Mouse (Mus musculus) layer of hippocampus, postnatal 10 days (tissue): ENCODE data around the gene Vmo1. TPM values are rescaled to one million over a fixed set of nuclear protein-coding genes. Genes with fewer than 3 reads are reported as not detected.

Source experiments
- DNase-seq, 2 experiments: peaks; one replicate each; pipeline ENCODE4 v3.0.0; 2021; ENCODE audit warnings: low spot score in 2 of 2
- total RNA-seq, 2 experiments: library from RNA; stranded (reverse); gene quantifications; 2 replicates each; pipeline ENCODE4 v1.2.3; 2021

Vmo1 gene
- total RNA-seq, 2 experiments from 2014 or later: not detected

DNA sequence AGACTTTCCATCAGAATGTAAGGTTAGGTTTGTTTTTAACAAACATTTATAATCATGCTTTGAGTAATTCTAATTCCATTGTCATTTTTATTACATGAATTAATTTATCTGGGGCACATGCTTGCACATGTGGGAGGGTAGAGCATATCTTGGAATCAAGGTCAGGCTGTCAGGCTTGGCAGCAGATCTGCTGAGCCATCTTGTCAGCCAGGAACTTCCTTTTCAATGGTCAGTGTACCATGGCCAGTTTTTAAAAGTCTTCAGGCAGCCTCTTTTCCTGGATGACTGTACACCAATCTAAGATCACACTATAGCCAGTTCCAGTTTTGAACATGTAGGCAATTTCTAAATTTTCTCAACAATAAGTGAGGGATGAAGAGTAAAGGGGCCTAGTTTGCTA, 41.7 kb downstream of the Vmo1 start:
- no peak for DNase-seq

DNA sequence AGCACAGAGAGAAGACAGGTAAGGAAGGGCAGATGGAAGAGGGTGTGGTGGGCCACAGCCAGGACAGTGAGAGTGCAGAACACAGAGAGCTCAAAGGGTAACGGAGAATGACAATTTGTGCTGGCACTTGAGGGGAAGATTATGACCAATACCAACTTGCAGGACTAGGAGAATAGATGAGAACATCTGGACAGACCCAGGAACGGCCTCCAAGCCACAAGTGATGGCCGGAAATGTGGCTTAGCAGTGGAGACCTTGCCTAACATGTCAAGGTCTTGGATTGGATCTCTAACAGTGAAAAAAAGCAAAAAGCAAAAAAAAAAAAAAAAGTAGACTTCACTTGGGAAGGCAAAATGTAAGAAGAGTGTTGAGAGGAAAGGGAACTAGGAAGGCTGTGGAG, 44.7 kb downstream of the Vmo1 start:
- no peak for DNase-seq

- DNase-seq: no peak
Observed at GRCm38 (mm10) chr11:70467902-70468619, 46.4 kb downstream of the Vmo1 start.

DNA sequence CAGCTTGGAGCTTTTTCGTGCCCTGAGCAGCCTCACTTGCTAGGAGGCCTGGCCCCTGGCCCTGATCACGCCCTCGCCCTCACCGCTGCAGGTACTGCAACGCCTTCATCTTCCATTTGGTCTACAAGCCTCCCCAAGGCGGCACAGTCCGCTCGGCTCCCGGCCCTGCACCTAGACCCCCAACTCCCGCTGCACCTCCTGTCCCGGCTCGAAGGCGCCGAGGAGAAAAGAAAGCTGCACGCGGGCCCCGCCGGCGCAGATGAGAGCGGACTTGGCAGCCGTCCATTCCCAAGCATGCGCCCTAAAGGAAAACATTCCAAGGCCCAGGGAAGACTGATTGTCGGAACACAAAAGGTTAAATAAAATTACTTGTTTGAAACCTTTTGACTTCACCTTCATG, 48.6 kb downstream of the Vmo1 start:
- DNase-seq: peak in 1 of 2 experiments; percentile 36

DNA sequence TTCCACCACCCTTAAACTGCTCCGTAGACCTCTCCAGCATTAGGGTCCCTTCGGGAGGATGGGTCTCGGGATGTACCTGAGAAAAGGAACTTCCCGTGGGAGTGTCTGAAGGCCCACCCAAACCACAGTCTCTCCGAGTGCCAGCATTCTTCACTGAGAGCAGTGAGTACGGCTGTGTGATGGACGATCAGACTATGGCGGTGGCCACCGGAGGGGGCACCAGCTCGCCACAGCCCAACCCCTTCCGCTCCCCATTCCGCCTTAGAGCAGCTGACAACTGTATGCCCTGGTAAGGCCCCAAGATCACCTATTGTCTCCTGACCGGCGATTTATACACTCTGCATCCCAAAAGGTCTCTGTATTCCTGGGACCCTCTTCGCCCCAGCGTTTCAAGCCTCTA, 49.2 kb downstream of the Vmo1 start:
- DNase-seq: no peak

- no peak for DNase-seq
Observed at GRCm38 (mm10) chr11:70463970-70464369, 50.4 kb downstream of the Vmo1 start.

Other genes with a start within 250 kb of the Vmo1 start
- gene Alox12e, start 192.0 kb downstream of the Vmo1 start, total RNA-seq: not detected
- not detected for gene Alox15, start 162.6 kb downstream of the Vmo1 start, total RNA-seq
- 10 to 100 TPM; 41.3 to 46.8 TPM for gene Pelp1, start 104.6 kb downstream of the Vmo1 start, total RNA-seq
- 10 to 100 TPM; 92.5 to 96.0 TPM for gene Arrb2, start 82.0 kb downstream of the Vmo1 start, total RNA-seq
- 10 to 100 TPM; 20.5 TPM for gene Med11, start 62.7 kb downstream of the Vmo1 start, total RNA-seq
- gene Zmynd15, start 55.2 kb downstream of the Vmo1 start, total RNA-seq: 1 to 10 TPM in 1 of 2 experiments, under 1 TPM in 1; 0.96 to 1.1 TPM
- under 1 TPM; 0.42 to 0.69 TPM for gene Cxcl16, start 54.6 kb downstream of the Vmo1 start, total RNA-seq
- gene Tm4sf5, start 9.4 kb downstream of the Vmo1 start, total RNA-seq: not detected
- gene Gltpd2, start 4.6 kb upstream of the Vmo1 start, total RNA-seq: not detected
- 100 to 1,000 TPM; 221 to 229 TPM for gene Psmb6, start 10.8 kb upstream of the Vmo1 start, total RNA-seq
- gene Gm40193, start 18.3 kb upstream of the Vmo1 start, total RNA-seq: not detected
- gene Pld2, start 25.4 kb upstream of the Vmo1 start, total RNA-seq: 10 to 100 TPM; 25.0 to 25.6 TPM
- 100 to 1,000 TPM; 208 to 249 TPM for gene Mink1, start 48.3 kb upstream of the Vmo1 start, total RNA-seq
- 1 to 10 TPM in 1 of 2 experiments, not detected in 1; 1.1 TPM for gene 4930544D05Rik, start 101.2 kb upstream of the Vmo1 start, total RNA-seq
- gene Chrne, start 104.6 kb upstream of the Vmo1 start, total RNA-seq: under 1 TPM in 1 of 2 experiments, not detected in 1; 0.94 TPM
- not detected for gene Gp1ba, start 124.5 kb upstream of the Vmo1 start, total RNA-seq
- gene Rnf167, start 132.6 kb upstream of the Vmo1 start, total RNA-seq: 10 to 100 TPM; 60.3 to 61.5 TPM
- gene Slc25a11, start 132.9 kb upstream of the Vmo1 start, total RNA-seq: 100 to 1,000 TPM; 117 to 125 TPM
- gene Pfn1, start 140.0 kb upstream of the Vmo1 start, total RNA-seq: 100 to 1,000 TPM; 364 to 371 TPM
- 10 to 100 TPM in 1 of 2 experiments, 1 to 10 TPM in 1; 5.1 to 10.5 TPM for gene Eno3, start 142.6 kb upstream of the Vmo1 start, total RNA-seq
- gene Spag7, start 154.8 kb upstream of the Vmo1 start, total RNA-seq: 10 to 100 TPM; 52.8 to 53.9 TPM
- gene Camta2, start 173.5 kb upstream of the Vmo1 start, total RNA-seq: 100 to 1,000 TPM; 183 to 189 TPM
- gene Inca1, start 185.5 kb upstream of the Vmo1 start, total RNA-seq: 1 to 10 TPM; 1.4 to 1.8 TPM
- 10 to 100 TPM; 55.9 to 59.9 TPM for gene Kif1c, start 185.9 kb upstream of the Vmo1 start, total RNA-seq
- gene Zfp3, start 249.6 kb upstream of the Vmo1 start, total RNA-seq: 10 to 100 TPM; 16.2 to 17.4 TPM